Mouse (Mus musculus) cerebellum, adult 8-10 months (tissue): ENCODE results near the gene Ust.
A peak's percentile ranks its signal among the peaks of the same experiment; 100 is the strongest.
"Not testable (repeated sequence)": the region's sequence is repeated elsewhere in the genome, so short reads cannot be mapped to it uniquely, and the experiment has no call there.

Experiments
- DNase-seq: peaks from one replicate; pipeline ENCODE4 v3.0.0; 2022

Ust gene

DNA sequence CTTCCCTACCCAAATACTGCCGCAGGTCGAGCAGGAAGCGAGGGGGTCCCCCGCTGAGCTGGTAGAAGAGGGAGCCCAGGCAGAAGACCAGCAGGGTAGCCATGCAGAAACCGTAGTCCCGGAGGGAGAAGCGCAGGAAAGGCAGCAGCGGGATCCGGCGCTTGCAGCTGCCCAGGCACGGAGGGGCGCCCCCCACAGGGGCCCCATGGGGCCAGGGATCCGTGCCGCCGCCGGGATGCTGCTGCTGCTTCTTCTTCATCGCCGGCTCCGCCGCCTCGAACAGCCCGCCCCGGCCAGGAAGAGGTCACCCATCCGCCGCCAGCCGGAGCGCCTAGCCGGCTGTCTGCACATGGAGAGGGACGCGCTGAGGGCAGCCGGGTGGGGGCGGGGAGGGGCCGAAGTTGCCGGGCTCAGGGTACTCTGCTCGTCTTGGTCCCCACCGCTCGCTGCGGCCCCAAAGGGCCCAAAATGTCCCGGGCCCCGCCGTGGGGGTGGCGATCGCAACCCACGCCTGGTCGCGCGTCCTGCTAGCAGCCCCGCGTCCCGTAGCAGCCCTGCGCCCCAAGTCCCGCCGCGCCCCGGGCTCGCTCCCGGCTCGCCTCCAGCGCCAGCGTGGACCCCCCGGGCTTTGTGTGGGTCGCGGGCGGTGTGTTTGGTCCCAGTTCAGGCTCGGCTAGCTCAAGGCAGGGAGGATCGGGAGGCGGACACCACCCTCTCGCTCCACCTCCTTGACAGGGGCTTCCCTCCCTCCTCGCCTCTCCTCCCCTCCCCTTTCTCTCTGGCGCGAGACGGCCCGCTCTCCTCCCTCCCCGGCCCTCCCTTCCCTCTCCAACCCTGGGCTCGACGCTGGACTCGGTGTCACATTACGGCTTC, at the start of gene Ust:
TSS of gene Ust (minus strand) at position 685 of the 873 bp plus-strand sequence.
- DNase-seq, result peak; percentile 77

DNA sequence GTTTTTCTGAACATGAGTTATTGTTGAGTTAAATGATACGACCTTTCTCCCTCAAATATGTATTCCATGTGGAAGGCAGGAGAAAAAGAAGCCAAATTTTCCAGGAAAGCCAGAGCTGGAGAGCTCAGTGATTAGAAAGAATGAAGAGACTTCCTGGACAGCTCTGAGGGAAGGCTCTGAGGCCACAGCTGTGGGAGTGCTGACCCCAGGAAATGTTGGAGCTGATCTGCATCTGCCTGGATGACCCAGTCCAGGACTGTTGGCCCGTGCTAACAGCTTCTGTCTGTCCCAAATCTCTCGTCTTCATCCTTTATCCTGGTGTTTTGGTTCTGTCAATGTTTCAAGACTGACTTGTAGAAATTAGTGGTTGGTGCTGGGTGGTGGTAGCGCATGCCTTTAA, 42.7 kb upstream of the Ust start:
- DNase-seq, result no peak

DNA sequence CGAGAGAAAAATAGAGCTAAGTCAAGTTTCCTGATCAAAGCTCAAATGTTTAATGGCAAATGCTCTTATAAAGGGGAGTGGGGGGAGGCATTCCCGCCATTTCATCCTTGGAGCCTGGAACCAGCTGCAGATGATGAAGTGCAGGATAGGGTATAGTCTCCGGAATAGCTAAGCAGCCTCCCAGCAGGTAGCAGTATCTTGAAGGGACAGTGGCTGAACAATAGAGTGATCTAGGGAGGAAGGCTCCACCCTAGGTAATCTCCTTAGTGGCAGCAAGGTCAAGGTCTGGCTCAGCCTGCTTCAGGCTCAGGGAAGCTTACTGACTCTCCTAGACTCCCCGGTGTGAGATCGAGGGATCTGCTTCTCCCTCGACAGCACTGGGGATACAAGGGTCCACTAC, 40.9 kb upstream of the Ust start:
- not testable (repeated sequence) for DNase-seq

DNA sequence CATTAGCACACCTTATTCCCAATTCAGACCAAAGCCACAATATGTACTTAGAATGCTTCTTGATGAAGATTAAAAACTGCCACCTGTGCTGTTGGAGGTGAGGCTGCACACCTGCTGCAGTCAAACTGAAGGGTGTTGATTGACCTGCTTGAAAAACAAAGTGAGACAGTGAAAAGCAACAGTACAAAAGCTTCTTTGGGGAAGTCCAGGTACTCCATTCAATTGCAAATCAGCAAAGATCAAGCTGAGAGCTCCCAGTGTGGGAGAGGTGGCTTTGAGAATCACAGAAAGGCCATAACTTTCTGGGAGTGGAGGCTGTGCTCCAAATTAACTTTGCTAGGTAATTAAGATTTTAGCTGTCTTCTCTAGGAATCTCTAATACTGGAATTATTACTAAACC, 33.6 kb upstream of the Ust start:
- DNase-seq, result not testable (repeated sequence)

DNA sequence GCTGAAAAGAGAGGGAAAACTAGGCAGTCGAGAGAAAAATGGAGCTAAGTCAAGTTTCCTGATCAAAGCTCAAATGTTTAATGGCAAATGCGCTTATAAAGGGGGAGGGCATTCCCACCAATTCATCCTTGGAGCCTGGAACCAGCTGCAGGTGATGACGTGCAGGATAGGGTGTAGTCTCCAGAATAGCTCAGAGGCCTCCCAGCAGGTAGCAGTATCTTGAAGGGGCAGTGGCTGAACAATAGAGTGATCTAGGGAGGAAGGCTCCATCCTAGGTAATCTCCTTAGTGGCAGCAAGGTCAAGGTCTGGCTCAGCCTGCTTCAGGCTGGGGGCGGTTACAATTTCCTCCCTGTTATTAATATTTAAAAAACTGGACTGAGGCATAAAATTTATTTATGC, 33.0 kb upstream of the Ust start:
- DNase-seq, result not testable (repeated sequence)

DNA sequence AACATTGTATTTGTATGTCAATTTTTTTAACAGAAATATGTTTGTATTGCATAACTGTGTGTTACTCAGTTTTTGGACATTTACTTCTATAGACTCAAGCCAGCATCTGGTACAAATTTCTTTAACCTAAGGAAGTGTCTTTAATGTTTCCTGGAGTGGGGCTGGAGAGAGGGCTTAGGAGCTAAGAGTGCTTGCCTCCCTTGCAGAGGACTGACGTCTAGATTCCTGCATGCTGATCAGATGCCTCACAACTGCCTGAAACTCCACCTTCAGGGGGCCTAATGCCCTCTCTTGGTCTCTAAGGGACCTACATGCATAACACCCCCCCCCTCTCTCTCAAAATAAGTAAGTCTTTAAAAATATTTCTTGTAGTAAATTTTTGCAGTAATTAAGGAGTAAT, 22.9 kb upstream of the Ust start:
- no peak for DNase-seq

DNA sequence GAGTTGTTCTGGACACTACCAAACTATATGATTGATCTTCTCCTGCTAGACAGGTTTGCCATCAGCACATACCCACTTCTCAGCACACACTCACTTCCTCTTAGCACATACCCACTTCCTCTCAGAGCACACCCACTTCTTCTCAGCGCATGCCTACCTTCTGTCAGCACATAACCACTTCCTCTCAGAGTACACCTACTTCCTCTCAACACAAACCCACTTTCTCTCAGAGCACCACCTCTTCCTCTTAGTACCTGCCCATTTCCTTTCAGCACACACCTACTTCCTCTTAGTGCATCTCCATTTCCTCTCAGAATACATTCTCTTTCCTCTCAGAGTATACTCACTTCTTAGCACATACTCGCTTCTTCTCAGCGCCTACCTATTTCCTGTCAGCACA, 16.8 kb upstream of the Ust start:
- DNase-seq, result no peak

DNA sequence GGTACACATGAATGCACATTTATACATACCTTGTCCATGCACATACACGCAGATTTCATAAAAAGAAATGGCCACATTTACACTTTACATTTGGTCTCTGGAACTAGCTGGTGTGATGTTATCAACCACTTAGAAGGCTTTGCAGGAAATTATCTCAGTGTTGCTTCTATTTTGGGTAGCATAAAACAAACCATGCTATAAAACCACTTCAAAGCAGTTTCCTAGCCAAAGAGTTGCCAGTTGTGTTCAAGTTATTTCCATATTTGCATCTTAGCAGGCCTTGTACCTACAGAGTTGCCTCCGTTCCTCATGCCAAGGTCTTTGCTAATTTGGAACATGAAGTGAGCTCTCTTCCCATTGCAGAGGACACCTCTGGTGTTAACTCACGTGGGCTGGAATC, 13.0 kb upstream of the Ust start:
- DNase-seq, result no peak

DNA sequence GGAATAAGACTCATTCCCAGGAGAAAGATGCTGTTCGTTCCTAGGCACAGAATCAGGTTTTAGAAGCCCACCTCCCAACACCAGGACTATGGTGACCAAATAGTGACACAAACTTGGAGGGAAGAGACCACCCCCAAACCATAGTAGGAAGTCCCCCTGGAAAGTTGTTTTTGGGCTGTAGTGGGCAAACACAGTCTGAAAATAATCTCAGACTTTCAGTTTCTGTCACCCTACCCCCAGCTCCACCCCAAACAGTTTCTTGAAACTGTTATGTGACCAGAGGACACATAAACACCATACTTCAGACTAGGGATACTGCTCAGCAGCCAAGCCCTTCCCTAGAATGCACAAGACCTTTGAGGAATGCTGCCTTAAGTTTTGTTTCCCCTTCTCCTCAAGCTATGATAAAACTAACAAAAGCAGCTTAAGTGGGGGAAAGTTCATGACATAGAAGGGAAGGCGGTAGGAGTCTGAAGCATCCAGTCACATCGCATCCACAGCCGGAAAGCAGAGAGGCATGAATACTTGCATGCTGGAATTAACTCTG, 12.0 kb upstream of the Ust start:
- no peak for DNase-seq

DNA sequence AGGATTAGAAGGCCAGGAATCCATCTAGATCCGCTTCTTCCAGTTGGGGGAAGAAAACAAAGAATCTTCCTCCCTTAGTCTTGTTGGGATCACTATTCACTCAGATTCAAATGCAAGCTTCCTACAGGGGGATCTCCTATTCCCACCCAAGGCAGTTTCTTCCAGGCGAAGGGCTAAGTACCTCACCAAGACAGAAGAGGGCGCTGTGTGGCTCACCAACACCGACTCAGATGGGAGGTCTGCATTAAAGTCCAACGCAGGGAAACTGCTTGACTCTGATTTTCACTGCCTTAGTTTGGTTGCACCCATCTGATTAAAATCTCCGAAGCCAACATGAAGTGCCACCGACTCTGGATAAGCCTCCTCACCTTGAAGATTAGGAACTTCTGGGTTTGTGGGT, 10.5 kb upstream of the Ust start:
- no peak for DNase-seq

DNA sequence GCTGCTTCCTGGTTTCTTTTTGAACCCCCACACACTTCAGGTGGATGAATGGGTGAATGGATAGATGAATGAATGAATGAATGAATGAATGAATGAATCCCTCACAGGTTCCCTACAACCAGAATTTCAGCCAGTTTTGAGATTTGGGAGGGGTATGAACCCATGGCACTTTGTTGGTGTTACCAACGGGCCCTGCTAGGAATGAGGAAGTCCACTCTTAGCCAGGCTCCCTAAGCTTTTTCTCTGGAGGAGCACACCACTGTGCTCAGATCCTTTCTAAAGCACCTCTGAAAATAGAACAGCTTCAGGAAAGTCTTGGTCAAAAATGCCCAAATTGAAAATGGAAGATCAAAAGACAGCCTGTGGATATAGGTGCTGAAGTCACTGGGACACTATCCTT, 6.7 kb upstream of the Ust start:
- no peak for DNase-seq

DNA sequence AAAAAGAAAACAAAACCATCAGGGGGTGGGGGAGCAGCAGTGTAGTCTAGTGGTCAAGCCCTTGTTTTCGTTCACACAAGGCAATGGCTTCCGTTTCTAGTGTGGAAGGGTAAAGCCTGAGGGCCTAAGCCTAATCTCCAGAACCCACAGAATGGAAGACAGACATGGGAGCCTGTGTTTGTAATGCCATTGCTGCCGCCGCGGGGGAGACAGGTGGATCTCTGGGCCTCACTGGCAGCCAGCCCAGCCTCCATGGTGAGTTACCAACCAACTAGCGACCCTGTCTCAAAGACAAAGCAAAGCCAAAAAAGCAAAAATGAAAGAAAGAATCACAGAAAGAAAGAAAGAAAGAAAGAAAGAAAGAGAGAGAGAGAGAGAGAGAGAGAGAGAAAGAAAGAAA, 2.9 kb upstream of the Ust start:
- no peak for DNase-seq

DNA sequence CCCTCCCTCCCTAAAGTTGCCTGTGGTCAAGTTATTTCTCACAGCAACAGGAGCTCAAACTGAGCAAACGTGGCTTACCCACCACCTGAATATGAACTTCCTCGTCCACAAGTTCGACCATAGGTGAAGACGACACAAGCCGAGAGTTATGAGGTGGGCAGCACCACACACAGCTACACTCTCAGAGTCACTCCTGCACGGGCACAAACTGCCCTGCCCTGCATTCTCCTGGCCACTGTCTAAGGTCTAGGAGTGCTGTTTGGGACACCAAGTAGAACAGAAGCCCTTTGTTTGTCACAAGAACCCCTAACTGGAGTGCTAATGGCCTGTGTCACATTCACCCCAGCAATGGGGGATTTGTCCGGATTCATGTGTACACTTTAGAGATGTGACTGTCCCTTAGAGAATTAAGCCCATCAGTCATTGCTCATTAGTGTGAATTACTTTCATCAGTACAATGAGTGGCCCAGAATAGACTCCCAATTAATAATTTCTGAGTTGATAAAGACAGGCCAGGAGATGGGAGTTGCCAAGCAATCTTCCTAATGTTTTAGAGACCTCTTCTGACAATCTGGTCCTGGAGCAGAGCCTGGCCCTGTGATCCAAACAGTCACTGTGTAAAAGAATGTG, 2.3 kb upstream of the Ust start:
- DNase-seq, result no peak

DNA sequence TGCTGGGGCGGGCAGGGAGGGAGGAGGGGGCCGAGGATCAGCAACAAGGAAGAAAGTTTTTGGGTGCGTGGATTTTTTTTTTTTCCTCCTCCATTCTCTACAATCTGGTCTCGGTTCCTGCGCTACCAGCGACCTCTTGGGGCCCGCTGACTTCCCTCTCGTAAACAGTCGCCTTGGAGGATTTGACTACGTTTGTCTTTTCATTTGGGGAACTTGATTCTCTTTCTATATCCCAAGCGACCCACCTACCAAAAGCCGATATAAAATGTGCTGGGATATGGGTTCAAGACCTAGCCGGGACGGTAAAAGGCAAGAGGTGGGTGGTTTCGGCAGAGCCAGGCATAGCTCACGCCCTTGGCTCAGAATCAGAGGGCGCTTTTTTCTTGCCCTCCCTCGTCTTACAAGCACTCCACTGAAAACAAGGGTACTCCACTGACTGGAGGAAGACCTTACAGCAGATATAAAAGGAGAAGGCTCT, 428 bp upstream of the Ust start:
- DNase-seq, result no peak

DNA sequence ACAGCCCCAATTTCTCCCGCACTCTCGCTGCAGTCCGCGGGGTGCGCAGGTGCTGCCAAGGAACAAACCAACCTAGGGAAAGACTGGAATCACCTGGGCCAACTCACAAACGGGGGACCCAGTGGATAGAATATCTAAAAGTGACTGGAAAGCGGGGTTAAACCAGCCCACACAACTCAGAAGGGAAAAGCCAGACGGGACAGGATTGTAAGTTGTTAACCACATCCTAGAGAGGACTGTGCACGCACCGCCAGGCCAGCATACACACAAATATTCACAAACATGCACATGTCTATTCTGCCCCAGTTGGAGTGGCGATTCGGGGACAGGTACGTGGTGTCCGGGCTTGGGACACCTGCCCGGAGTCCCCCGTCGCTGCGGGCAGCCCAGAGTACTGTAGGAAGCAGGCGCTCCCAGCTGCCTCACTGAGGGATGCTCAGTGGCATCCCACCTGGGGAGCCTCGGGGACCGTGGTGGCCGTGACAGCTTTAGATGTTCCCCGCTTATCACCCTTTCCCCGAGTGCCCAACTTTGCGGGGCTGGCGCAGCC, 959 bp downstream of the Ust start:
- peak; percentile 74 for DNase-seq

DNA sequence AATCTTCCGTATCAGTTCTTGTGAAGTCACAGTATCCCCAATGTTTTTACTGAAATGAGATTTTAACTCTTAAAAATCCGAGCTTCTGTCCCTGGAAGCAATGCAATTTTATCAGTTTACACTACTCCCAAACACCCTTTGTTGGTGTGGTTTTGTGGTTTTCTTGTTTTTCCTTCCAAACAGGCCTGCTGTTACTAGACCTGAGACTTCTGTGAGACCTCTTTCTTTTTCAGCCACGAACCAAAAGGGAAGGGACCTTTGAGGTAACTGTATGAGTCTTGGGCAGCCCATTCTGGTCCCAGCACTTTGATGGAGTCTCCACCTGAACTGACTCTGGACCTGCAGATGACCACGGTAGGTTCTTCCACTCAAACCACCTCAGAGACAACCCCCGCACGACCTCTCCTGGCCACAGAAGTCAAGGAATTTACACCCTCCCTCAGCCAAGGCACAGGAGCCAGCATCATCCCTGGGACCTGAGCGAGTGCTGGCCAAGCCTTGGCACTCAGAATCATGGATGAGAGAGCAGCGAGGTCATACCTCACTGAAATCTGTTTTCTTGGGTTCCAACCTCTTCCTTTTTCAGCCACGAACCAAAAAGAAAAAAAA, 1.6 kb downstream of the Ust start:
- peak; percentile 76 for DNase-seq

DNA sequence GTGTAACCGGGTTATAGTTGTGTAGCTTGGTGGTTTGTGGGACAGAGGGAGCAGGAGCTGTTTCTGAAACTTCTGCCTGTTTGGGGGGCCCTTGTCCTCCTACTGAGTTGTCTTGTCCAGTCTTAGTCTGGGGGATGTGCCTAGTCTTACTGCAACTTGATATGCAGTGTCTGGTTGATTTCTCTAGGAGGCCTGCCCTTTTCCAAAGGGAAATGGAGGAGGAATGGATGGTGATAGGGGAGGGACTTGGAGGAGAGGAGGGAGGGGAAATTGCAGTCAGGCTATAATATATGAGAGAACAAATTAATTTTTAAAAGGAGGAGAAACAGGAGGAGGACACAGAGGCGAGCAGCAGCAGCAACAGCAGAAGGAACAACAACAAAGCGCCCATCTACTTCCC, 4.9 kb downstream of the Ust start:
- no peak for DNase-seq

DNA sequence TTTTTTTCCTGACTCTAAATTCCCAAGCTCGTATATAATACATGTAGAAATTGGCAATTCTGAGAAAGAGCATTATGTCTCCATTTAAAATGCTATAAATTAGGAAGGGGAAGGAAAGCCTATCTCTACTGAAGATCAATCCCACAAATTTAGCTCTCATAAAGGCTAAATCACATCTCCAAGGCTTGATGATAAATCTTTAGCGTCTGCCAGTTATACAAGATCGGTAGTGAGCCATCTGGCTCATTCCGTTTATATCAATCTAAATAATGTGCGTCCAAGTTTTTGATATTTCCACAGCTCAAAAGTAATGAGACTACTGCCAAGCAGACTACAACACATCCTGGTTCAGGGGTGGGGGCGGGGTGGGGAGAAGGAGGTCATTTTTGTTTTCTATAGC, 6.4 kb downstream of the Ust start:
- DNase-seq, result no peak

DNA sequence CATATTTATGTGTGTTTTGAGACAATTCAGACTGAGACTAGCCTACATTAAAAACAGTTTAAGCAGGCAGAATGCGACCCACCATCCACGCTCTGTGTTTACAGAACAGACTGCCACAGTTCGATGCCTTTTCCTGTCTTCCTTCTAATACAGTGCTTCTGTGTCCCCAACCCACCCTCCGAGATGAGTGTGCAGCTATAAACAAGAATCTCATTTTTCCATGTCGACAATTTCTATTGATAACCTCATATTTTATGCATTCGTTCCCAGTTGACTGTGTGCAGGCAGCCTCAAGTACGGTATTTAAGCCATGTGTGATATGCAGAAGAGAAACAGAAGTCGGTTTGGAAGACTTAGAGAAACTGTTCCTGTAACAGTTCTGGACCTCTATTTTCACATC, 6.9 kb downstream of the Ust start:
- DNase-seq, result peak; percentile 7

DNA sequence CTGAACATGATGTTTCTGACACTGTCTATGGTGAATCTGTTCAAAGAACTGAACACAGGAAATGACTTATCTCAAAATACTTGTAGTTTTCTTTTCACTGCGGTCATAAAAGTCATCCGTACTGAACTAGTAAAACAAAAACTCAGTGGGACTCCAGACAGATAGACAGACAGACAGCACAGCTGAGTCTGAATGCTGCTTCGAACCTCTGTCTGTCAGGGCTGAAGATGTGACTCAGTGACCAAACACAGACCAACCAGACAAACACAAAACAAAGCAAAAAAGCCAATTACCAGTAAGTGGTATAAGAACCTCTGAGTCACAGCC, 12.4 kb downstream of the Ust start:
- no peak for DNase-seq

DNA sequence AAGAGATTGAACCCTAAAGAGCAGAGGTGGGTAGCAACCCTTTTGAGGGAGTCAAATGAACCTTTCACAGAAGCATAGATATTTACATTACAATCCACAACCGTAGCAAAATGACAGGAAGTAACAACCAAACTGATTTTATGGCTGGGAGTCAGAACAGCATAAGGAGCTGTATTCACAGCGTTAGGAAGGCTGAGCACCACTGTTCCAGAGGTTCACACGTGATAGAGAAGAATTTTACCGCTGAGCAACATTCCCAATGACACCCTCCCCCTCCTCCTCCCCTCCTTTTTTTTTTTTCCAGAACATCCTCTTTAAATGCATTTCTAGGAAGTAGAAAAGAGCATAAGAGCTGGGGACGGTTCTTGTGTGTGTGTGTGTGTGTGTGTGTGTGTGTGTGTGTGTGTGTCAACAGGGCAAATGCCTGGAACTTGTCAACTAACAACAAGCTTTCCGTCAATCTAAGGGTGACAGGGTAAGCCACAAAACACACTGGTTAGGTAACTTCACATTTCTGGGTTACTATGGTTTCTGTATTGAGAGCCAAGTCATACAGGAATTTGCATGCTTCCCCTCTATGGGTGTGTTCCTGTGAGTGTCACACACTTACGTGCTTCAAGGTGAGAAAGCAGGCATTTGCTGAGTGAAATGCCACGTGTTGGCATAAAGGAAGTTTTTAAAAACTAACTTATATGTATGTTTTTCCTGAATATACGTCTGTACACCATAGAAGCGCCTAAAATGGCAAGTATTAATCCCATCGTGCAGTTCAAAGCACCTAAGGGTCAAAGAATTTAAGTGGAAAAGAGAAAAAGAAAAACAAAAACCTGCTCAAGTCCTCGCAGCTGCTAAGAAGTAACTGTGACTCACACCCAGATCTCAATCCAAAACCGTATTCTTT, 13.0 kb downstream of the Ust start:
- no peak for DNase-seq

DNA sequence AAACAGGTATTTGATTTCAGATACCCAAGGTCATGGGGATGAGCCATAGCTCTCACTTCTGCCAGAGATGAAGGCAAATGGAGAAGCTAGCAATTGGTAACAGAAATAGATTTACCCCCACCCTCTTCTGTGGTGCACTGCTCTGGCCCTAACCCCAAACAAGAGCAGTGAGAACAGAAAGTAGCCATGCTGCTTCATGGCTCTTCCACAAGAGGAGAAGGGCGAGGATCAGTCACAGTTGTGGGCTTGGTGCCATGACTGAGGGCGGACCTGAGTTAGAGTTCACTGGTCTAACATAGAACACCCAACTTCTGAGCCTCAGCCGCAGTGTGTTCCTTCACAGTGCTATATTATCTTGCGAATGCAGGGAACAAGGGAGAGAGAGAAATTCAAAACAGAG, 13.8 kb downstream of the Ust start:
- DNase-seq, result no peak
